Mouse (Mus musculus): Measurements from ENCODE around the gene Rap2b.

Rap2b gene

GRCm38 (mm10) chr3:61361338-61361737, at the start of gene Rap2b:
TSS of gene Rap2b (plus strand) at chr3:61361638.
- DNase-seq (ENCODE audit: extremely low spot score, low spot score), result no peak

DNA sequence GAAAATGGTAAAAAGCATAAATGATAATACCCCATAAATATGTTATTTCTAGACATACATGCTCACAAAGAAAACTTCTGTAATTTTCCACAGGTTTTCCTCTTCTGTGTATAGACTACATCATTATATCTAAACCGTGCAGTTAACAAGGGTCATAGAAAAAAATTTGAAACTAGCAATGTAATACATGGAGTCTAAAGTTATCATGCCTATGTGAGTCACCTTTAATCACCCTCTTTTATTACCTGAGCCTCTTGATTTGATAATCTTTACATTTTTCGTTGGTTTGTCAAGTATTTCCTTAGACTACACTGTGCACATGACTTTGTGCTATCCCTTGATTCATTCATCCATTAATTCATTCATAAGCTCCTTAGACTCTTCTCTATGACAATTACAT, 46.4 kb upstream of the Rap2b start:
- no peak for DNase-seq (ENCODE audit: extremely low spot score, low spot score)

GRCm38 (mm10) chr3:61320031-61320430, 41.4 kb upstream of the Rap2b start:
- no peak for DNase-seq (ENCODE audit: extremely low spot score, low spot score)

- no peak for DNase-seq (ENCODE audit: extremely low spot score, low spot score)
Observed at GRCm38 (mm10) chr3:61321632-61322031, 39.8 kb upstream of the Rap2b start.

GRCm38 (mm10) chr3:61336205-61336604, 25.2 kb upstream of the Rap2b start:
- DNase-seq (ENCODE audit: extremely low spot score, low spot score), result no peak

DNA sequence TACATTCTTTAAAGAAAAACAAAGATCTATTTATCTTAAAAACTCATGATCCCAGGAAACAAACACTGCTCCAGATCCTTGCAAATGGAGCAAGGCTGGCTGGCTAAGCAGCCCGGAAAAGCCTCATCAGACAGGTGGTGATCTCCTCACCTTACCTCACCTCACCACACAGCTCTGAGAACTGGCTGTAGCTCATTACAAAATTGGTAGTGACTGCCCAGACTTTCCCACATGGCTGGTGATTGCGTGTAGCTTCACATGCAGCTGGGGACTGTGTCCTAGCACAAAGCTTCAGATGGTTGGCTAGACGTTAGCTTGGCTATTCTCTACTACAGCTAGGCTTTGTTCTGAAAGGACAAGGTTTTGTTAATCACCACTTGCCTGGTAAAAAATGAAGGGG, 24.2 kb upstream of the Rap2b start:
- no peak for DNase-seq (ENCODE audit: extremely low spot score, low spot score)

GRCm38 (mm10) chr3:61340321-61340720, 21.1 kb upstream of the Rap2b start:
- DNase-seq (ENCODE audit: extremely low spot score, low spot score), result no peak

- DNase-seq (ENCODE audit: extremely low spot score, low spot score), result no peak
Observed at GRCm38 (mm10) chr3:61344031-61344430, 17.4 kb upstream of the Rap2b start.

- DNase-seq (ENCODE audit: extremely low spot score, low spot score), result no peak
Observed at GRCm38 (mm10) chr3:61345636-61346035, 15.8 kb upstream of the Rap2b start.

- no peak for DNase-seq (ENCODE audit: extremely low spot score, low spot score)
Observed at GRCm38 (mm10) chr3:61348036-61348614, 13.3 kb upstream of the Rap2b start.

DNA sequence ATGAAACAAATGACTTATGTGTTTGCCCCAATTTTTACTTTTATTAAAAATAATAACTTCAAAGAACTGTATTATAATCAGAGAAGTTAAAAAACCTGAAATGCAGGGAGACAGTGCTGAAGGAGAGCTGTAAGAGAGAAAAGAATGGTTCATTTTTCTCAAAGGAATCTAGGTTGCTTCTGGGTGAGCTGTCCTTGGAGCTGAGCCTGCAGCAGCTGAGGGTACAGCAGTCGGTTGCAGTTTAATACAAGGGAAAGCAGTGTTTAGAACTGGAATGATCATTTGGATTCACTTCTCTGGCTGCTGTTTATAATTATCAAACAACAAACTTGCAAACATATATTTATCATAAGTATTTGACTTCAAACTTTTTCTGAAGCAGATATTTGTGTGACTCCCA, 12.0 kb upstream of the Rap2b start:
- no peak for DNase-seq (ENCODE audit: extremely low spot score, low spot score)

GRCm38 (mm10) chr3:61355464-61355863, 6.0 kb upstream of the Rap2b start:
- DNase-seq (ENCODE audit: extremely low spot score, low spot score), result no peak

GRCm38 (mm10) chr3:61358107-61358506, 3.3 kb upstream of the Rap2b start:
- no peak for DNase-seq (ENCODE audit: extremely low spot score, low spot score)

GRCm38 (mm10) chr3:61358756-61359293, 2.6 kb upstream of the Rap2b start:
- no peak for DNase-seq (ENCODE audit: extremely low spot score, low spot score)

DNA sequence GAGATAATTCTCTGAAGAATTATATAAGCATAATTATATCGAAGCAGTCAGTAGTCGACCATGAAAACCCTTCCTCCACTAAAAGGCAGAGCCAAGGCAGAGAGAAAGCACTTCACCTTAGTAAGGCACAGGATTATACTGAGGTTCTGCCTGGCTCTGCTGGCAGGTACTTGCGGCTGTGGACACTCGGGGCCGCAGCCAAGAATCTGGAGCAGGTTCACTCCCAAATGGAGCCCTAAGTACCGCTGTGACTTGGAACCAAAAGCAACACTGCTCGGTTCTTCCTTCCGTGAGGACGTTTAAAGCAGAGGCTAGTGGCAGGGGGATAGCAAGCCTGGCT, 1.4 kb downstream of the Rap2b start:
- DNase-seq (ENCODE audit: extremely low spot score, low spot score), result no peak

GRCm38 (mm10) chr3:61363161-61363988, 1.9 kb downstream of the Rap2b start:
- DNase-seq (ENCODE audit: extremely low spot score, low spot score), result peak; percentile 88

DNA sequence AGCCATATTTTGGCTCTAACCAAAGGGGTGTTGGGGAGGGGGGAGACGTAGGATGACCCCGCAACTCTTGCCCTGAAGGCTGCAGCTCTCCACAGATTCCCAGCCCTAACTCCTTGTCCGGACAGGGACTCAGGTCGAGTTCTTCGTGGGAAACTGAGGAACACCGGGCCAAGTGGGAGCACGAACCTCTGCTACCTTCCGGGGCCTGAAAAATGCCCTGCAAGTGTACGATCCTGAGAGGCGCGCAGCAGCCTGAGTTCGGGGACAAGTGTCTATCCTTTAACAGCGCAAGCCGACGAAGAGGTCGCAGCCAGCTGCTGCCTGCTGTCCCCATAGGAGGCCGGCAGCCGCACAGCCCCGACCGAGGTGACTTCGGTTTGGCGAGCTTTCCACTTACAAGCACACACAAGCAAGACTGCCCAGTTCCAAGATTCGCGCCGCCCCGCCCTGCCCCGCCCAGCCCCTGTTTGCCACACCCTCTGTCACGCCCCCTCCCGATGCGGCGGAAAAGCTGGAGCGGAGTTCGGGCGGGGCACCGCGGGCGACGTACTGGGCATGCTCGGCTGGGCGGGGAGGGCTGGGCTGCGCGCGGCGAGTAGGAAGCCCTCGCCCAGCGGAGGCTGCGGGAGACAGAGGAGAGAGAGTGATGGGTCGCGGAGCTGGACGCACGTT, 2.7 kb downstream of the Rap2b start:
- DNase-seq (ENCODE audit: extremely low spot score, low spot score), result peak; percentile 96

DNA sequence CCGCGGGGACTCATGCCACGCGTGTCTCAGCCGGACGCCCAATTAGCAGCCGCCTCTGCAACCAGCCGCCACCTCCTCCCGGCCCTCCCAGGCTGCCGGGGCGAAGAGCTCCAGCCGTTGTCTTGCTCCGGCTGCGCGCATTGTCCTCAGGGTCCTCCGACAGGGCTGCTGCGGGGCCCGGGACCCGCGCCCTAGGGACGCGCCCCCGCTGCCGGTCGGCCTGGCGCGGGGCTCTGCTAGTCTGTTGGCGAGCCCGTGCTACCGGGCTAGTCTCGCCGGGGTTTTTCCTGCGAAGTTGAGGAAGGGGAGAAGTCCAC, 3.2 kb downstream of the Rap2b start:
- no peak for DNase-seq (ENCODE audit: extremely low spot score, low spot score)

GRCm38 (mm10) chr3:61364978-61365778, 3.7 kb downstream of the Rap2b start:
- DNase-seq (ENCODE audit: extremely low spot score, low spot score), result peak; percentile 66

GRCm38 (mm10) chr3:61365779-61366373, 4.4 kb downstream of the Rap2b start, which contains the start of gene B430305J03Rik:
TSS of gene B430305J03Rik (minus strand) at chr3:61365951.
- DNase-seq (ENCODE audit: extremely low spot score, low spot score), result no peak

- no peak for DNase-seq (ENCODE audit: extremely low spot score, low spot score)
Observed at GRCm38 (mm10) chr3:61368446-61368845, 7.0 kb downstream of the Rap2b start.
